Mouse (Mus musculus): Measurements from ENCODE around the gene Ptprb.
A peak's percentile ranks its signal among the peaks of the same experiment; 100 is the strongest.

The Ptprb gene

GRCm38 (mm10) chr10:116275280-116275679 is at the start of gene Ptprb:
Gene Ptprb (plus strand): TSS chr10:116275523.
- no peak for DNase-seq (ENCODE audit: low spot score)

DNA sequence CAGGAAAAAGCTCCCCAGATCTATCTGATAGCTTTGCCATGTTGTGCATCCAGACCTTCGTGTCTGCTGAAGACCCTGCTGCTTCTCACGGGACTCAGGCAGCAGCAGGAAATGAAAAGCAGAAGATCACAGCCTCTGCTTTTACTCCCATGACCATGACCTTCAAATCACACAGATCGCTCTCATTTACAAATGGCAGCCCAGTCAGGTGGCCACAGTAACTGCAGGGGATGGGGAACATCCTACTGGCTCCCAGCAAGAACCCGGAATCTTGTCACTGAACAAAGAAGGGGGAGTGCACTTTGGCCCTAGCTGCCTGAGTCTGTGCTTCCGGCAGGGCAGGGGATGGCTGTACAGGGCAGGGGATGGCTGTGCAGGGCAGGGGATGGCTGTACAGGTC is 40.0 kb upstream of the Ptprb start:
- DNase-seq (ENCODE audit: low spot score) = no peak

DNA sequence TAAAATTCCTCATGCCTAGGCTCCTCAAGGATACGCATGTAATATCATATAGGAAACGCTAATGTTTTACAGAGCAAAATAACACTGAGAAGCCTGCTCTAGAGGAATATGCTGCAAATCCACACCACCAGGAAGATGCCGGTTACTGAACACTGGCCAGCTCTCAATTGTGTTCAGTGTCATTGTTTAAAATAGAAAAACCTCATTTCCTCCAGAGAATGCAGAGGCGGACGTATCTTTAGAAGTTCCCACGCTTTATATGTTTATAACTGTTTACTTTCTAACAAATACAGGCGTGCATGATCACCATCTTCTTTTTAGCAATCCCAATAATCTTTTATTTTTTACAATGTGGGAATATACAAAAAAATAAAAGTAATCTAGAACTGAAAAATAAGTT is 33.1 kb upstream of the Ptprb start:
- no peak for DNase-seq (ENCODE audit: low spot score)

DNA sequence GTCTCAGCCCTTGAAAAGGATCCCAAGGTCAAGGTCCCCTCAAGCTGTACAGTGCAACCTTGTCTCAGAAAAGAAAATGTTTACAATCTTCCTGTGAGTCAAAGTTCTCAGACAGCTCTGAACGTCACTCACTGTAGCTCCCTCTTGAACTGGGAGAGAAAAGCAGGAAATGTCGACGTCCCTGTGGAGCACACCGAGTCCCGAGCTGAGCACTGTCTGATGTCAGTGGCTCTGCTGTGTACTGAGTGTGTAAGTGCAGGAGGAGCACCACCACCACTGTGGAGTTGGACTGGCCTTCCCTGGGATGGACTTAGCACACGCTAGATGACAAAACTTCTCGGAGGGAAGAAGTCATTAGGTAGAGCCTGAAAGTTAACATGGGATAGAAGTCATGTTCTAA is 31.9 kb upstream of the Ptprb start:
- DNase-seq (ENCODE audit: low spot score) = no peak

- no peak for DNase-seq (ENCODE audit: low spot score)
Observed at GRCm38 (mm10) chr10:116245632-116246031, 29.7 kb upstream of the Ptprb start.

GRCm38 (mm10) chr10:116252668-116253067 is 22.7 kb upstream of the Ptprb start:
- no peak for DNase-seq (ENCODE audit: low spot score)

GRCm38 (mm10) chr10:116253972-116254371 is 21.4 kb upstream of the Ptprb start:
- DNase-seq (ENCODE audit: low spot score) = no peak

GRCm38 (mm10) chr10:116259298-116259697 is 16.0 kb upstream of the Ptprb start:
- DNase-seq (ENCODE audit: low spot score) = no peak

DNA sequence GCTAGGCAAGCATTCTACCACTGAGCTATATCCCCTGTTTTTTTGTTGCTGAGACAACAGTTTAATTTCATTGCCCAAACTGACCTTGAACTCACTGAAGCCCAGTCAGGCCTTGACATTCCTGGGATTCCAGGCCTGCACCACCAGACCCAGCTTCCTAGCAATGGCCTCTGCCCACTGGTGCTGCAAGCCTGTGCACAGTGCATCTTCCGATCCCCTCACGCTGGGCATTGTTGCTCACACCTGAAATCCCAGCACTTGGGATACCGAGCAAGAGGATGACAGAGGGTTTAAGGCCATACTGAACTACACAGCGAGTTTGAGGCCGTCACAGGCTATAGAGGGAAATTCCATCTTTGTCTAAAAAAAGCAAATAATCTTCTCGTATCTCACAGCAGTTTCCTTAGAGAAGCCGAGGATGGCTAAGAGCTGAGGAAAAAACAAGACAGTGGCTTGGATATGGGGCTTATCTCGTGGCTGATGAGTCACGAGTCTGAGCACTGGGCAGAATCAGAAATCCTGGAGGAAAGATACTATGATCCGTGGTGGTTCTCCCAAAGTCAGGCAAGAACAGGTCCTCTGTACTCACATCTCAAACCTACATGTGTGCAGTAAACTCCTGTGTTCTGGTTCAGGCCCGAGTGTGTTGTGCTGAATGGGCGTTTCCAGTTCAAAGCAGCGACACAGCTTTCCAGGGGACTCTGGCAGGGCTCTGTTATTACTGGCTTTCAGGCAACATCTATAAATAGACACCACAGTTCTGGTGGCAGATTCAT is 14.5 kb upstream of the Ptprb start:
- peak; percentile 12 for DNase-seq (ENCODE audit: low spot score)

DNA sequence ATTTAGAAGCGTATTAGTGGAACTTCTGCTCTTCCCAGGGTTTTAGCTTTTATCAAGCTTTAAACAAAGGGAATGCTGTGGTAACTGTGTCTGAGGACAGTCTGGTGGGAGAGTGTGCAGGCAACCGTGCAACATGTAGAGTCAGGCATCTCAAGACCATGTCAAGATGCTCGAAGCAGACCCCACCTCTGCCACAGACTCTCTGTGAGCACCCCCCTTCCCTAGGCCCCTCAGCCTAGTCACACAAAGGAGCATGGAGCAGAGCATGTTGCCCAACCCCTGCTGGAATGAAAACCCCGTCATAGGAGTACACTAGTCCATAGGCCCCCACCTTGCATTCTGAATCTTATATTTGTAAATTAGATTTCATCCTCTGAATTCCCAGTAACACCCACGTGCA is 13.8 kb upstream of the Ptprb start:
- DNase-seq (ENCODE audit: low spot score) = no peak

DNA sequence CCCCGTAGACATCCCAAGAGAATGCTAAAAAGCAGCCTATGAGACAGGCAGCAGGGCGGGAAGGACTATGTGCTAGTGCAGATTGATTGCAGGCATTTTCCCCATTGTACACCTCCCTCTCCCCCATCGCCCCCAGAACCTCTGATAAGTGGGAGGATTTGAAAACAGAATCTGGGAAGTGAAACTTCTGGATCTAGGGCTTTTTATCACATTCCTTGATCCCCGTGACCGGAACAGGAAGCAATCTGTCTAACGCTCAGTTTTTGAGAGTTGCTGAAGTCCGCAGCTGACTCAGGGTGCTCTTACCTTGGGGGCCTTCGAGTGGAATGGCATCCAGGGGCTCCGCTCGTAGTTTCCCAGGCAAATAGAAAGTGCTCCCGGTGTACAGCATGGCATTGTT is 10.8 kb upstream of the Ptprb start:
- DNase-seq (ENCODE audit: low spot score) = no peak

DNA sequence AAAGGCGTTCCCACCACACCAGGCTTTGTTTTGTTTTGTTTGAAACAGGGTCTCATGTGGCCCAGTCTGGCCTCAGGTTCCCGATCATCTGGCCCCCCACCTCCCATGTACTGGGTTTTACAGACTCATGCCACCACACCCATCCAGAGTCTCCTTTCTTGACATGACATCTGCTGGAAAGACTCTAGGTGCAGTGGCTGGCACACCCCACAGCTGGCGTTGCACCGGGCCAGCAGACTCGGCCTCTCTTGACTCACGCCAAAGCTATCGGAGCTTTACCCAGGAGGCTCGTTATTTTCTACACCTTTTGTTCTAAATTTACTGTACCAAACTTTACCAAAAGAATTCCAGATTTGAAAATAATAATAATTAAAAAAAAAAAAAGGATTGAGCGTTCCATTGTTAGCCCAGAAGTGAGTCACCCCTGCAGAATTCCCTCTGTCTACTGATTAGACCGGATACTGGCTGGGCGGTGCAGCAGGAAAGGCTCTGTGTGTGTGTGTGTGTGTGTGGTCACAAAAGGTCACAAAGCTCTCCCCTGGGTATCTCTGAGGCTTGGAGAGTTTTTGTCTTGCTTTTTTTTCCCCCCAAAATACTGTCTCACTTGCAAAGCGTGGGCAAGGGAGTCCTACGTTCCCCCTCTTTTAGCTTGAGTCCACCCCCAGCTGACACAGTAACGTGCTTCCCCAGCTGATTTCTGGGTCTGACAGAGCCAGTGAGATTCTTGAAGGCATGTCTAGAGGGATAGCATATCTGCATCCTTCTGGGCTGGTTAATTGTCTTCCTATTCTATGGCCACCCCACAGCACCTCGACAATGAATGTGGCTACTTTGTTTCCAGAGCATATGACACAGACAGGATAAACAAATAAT is 8.5 kb upstream of the Ptprb start:
- DNase-seq (ENCODE audit: low spot score) = peak; percentile 31

- DNase-seq (ENCODE audit: low spot score) = no peak
Observed at GRCm38 (mm10) chr10:116267434-116267822, 7.9 kb upstream of the Ptprb start.

DNA sequence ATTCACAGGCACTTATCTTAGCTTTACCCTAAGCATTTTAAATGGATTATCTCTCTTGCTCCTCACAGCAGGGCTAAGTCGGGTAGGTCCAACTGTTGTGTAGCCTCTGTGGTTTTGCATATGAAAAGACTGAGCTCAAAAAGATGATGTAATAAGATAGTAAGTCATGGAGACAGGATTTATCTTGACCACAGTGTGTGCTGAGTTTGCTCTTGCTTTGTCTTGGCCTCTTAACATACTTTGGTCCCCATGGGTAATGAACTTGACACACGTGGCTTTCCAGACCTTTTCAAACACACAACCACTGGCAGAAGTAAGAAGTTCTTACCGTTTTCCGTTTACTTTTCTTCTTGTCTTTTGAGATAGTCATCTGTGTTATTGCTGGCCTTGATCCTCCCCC is 7.0 kb upstream of the Ptprb start:
- DNase-seq (ENCODE audit: low spot score) = no peak

DNA sequence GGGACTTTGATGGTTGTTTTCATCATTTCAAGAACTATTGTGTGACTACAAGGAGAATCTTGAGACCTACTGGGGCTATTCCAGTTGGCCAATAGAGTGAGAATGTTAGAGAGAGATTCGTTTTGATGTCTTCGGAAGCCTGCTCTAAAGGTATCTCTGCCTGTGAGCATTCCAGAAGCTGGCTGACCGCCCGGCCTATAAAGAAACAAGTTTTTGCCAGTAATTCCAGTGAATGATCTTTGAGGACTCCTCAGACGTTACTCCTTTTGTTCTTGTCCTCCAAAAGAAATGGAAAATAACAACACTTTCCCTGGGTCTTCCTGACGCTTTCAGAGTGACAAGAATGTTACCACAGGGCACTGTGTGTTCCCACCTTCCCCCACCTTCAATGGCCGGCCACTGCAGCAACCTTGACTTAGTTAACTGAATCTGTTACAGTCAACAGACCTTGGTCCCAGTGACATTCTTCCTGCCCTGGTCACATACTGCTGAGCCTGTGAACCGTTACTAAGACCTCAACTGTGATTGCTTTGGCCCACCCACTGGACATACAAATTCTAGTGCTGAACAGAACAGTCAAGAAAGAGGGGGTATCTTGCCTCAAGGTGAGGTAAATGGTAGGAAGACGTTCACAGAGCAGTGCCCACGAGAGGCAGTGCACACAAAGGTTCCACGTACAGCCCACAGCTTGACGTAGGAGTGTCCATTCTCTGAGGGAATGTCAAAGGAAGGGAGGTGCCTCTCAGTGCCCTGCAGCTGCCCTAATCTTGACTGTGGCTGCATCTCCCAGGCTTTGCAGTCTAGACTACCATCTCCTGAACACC is 4.5 kb upstream of the Ptprb start:
- no peak for DNase-seq (ENCODE audit: low spot score)

- DNase-seq (ENCODE audit: low spot score) = no peak
Observed at GRCm38 (mm10) chr10:116271470-116271915, 3.8 kb upstream of the Ptprb start.

DNA sequence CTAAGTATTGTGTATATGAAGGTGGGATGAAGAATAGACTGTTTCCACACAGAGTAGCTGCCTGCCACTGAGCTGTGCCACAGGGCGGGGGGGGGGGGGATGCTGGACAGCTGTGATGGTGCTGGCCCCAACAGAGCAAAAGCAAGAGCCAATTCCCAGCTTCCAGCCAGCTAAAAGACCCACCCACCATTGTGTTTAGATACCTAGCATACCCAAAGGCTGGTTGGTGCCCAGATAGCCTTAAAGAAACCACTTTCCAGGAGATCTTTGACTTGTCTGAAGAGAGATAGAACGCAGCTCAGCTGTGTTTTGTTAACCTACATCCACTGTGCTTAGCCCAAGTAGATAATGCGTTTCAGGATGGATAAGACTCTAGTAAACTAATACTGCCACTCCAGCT is 3.2 kb upstream of the Ptprb start:
- no peak for DNase-seq (ENCODE audit: low spot score)

DNA sequence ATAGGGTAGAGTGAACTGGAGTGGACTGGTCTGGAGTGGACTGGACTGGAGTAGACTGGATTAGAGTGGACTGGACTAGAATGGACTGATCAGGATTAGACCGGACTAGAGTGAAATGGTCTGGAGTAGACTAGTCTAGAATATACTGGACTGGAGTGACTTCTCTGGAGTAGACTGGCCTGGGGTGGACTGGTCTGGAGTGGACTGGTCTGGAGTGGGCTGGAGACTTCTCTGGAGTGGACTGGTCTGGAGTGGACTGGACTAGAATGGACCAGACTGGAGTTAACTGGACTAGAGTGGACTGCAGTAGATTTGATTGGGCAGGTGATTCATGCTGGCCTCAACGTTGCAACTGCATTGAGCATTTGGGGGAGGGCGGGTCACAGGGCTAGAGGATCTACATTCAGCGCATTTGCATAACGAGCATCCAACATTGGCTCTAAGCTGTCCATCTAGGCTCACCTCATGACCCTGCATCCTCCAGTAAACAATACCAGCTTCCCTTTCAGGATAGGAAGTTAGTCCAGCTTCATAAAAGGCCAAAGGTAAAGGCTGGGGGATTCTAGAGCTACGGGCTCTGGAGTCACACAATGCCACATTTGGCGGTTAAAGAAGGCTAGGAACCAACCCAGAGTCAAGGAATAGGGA is 11.5 kb downstream of the Ptprb start:
- no peak for DNase-seq (ENCODE audit: low spot score)

DNA sequence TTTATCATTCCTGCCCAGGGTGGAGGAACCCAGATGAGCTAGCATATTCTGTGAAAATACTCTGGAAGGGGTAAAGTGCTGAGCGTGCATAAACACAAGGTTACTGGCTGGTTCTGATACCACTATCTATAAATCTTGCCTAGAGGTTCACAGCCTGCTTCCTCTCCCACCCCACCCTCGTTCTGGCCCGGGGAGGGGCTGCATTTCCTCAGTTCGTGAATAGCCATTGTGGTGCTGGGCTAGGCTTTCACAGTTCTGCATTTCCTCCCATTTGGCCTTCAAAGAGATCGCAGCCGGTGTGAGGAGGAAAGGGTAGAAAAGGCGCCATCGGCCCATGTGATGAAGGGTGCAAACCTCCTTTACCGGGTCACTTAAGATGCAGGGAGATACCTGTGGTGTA is 12.8 kb downstream of the Ptprb start:
- no peak for DNase-seq (ENCODE audit: low spot score)

DNA sequence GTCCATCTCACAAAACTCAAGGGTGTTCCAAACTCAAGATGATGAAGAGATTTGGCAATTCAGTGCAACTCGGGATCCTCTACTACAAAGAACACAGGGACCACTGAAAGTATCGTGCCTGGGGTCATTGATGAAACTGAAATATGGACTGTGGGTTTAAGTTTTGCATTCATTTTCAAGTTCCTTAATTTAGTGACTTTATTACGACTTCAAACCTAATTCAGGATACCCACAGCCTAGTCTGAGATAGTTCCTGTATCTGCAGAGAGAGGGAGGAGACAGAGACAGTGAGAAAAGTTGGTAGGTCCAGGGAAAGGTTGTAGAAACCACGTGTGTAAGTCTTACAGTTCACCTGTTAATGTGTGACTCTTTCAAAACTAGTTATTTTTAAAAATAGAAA is 15.2 kb downstream of the Ptprb start:
- no peak for DNase-seq (ENCODE audit: low spot score)

DNA sequence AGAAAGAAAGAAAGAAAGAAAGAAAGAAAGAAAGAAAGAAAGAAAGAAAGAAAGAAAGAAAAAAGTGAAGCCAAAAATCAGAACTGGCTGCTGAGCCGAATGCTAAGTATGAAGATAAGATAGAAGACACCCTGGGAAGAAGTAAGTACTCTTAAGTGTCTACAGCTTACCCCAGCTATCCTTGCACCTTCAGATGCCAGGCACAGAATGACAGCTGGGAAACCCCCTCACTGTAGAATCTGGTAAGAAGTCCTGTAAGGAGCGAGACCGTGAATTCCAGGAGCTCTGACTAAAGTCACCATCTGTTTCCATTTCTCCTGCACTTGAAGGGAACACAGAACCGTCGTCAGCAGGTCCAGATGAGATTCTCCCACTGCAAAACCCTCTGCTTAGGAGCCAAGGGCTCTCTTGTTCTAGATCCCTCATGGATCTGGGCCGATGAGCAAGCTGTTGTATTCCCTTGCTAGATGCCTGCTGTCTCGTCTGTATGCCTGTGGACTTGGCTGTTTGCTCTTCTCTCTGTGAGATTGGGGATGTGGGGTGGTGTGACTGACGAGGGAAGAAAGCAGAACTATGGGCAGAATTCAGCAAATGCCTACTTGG is 15.9 kb downstream of the Ptprb start:
- DNase-seq (ENCODE audit: low spot score) = no peak

GRCm38 (mm10) chr10:116296439-116296838 is 21.1 kb downstream of the Ptprb start:
- no peak for DNase-seq (ENCODE audit: low spot score)
